Mouse (Mus musculus) megakaryocyte, embryonic 14.5 days (primary cell): ENCODE measurements around the gene Parp16. TPM values are rescaled to one million over a fixed set of nuclear protein-coding genes. Genes with fewer than 3 reads are reported as not detected.

Experiments used
- H3K27me3 ChIP-seq: replicated peaks from 2 replicates; pipeline ENCODE3; 2012; ENCODE audit warnings: inconsistent platforms
- H3K36me3 ChIP-seq: replicated peaks from 2 replicates; pipeline ENCODE3; 2012; ENCODE audit warnings: low read length, inconsistent platforms, mixed read lengths
- H3K4me1 ChIP-seq: 2 replicates; pipeline ENCODE4 v1.6.1; 2012; ENCODE audit warnings: inconsistent platforms
- H3K4me3 ChIP-seq: replicated peaks from 2 replicates; pipeline ENCODE3; 2012; ENCODE audit warnings: moderate library complexity, mild to moderate bottlenecking, inconsistent platforms
- H3K9me3 ChIP-seq: 2 replicates; pipeline ENCODE4 v1.6.1; 2012; ENCODE audit warnings: inconsistent platforms
- FLI1 ChIP-seq: IDR thresholded peaks from 2 replicates; pipeline ENCODE4 v1.6.1; 2012; ENCODE audit warnings: low read length, inconsistent platforms, mixed read lengths
- GATA1 ChIP-seq: IDR thresholded peaks from 3 replicates; pipeline ENCODE4 v1.6.1; 2012; ENCODE audit warnings: mixed read lengths, low read length, inconsistent platforms, borderline replicate concordance
- polyA plus RNA-seq: library from polyadenylated mRNA; stranded (reverse); fragments of >175 nt; gene quantifications from 2 replicates; pipeline ENCODE4 v1.2.3, GENCODE M21; 2012; ENCODE audit warnings: low replicate concordance; ENCODE audit not compliant: insufficient read depth

Parp16 gene
- polyA plus RNA-seq, 1 experiment: 2.6 TPM

GRCm38 (mm10) chr9:65177912-65178311 lies 17.2 kb upstream of the Parp16 start:
- Histone ChIP-seq H3K4me1 (peaks cover 13% of the 10 kb centered on the region; the same call in 1 of the 2 replicates), H3K9me3 (no peaks in the 10 kb centered on the region), H3K36me3 (no peaks in the 10 kb centered on the region), H3K27me3 (peaks cover 93% of the 10 kb centered on the region), H3K4me3 (no peak overlapping the region)
- TF ChIP-seq GATA1: no peak
- TF ChIP-seq FLI1: no peak

- H3K4me1 ChIP-seq: peaks cover 13% of the 10 kb centered on the region; the same call in 1 of the 2 replicates
- no peak for TF ChIP-seq GATA1
- no peak overlapping the region for H3K4me3 ChIP-seq
- H3K9me3 ChIP-seq: no peaks in the 10 kb centered on the region
- H3K36me3 ChIP-seq: no peaks in the 10 kb centered on the region
- H3K27me3 ChIP-seq: peaks cover 93% of the 10 kb centered on the region
These were observed 16.6 kb upstream of the Parp16 start for GRCm38 (mm10) chr9:65178336-65179213.

- H3K4me1 ChIP-seq: peaks cover 15% of the 10 kb centered on the region
- H3K9me3 ChIP-seq: no peaks in the 10 kb centered on the region
- peaks cover 96% of the 10 kb centered on the region for H3K27me3 ChIP-seq
- H3K36me3 ChIP-seq: no peaks in the 10 kb centered on the region
- H3K4me3 ChIP-seq: peak overlapping the region; percentile 31
- TF ChIP-seq GATA1 (no peak), FLI1 (no peak)
These were observed 15.1 kb upstream of the Parp16 start for GRCm38 (mm10) chr9:65179817-65180624.

- Histone ChIP-seq H3K4me1 (peaks cover 36% of the 10 kb centered on the region), H3K36me3 (no peaks in the 10 kb centered on the region), H3K27me3 (peaks cover 26% of the 10 kb centered on the region), H3K9me3 (no peaks in the 10 kb centered on the region), H3K4me3 (no peak overlapping the region)
- TF ChIP-seq GATA1 (no peak), FLI1 (no peak)
These were observed 6.6 kb upstream of the Parp16 start for GRCm38 (mm10) chr9:65188599-65188998.

GRCm38 (mm10) chr9:65190306-65190705 lies 4.8 kb upstream of the Parp16 start:
- Histone ChIP-seq H3K4me1 (peaks cover 48% of the 10 kb centered on the region), H3K27me3 (peaks cover 13% of the 10 kb centered on the region), H3K36me3 (no peaks in the 10 kb centered on the region), H3K4me3 (no peak overlapping the region), H3K9me3 (no peaks in the 10 kb centered on the region)
- no peak for TF ChIP-seq GATA1
- TF ChIP-seq FLI1: no peak

- Histone ChIP-seq H3K27me3 (peaks cover 9% of the 10 kb centered on the region), H3K4me1 (peaks cover 52% of the 10 kb centered on the region), H3K4me3 (no peak overlapping the region), H3K9me3 (no peaks in the 10 kb centered on the region), H3K36me3 (no peaks in the 10 kb centered on the region)
- TF ChIP-seq GATA1 (no peak), FLI1 (no peak)
These were observed 3.8 kb upstream of the Parp16 start for GRCm38 (mm10) chr9:65191389-65191754.

- Histone ChIP-seq H3K36me3 (no peaks in the 10 kb centered on the region), H3K9me3 (no peaks in the 10 kb centered on the region), H3K4me3 (no peak overlapping the region), H3K27me3 (peaks cover 9% of the 10 kb centered on the region), H3K4me1 (peaks cover 52% of the 10 kb centered on the region)
- no peak for TF ChIP-seq GATA1
These were observed 3.2 kb upstream of the Parp16 start for GRCm38 (mm10) chr9:65191755-65192469.

GRCm38 (mm10) chr9:65193214-65193613 lies 1.9 kb upstream of the Parp16 start:
- TF ChIP-seq GATA1: no peak
- no peak for TF ChIP-seq FLI1

GRCm38 (mm10) chr9:65195621-65195981 lies 448 bp downstream of the Parp16 start:
- peaks cover 70% of the 10 kb centered on the region for H3K4me1 ChIP-seq

More at GRCm38 (mm10) chr9:65193214-65193613, 1.9 kb upstream of the Parp16 start:
- Histone ChIP-seq H3K4me1 (peaks cover 64% of the 10 kb centered on the region), H3K27me3 (peaks cover 5% of the 10 kb centered on the region), H3K9me3 (no peaks in the 10 kb centered on the region), H3K4me3 (no peak overlapping the region), H3K36me3 (no peaks in the 10 kb centered on the region)

GRCm38 (mm10) chr9:65195982-65196737 lies 1.0 kb downstream of the Parp16 start:
- Histone ChIP-seq H3K36me3 (no peaks in the 10 kb centered on the region), H3K27me3 (peaks cover 3% of the 10 kb centered on the region), H3K4me3 (peak overlapping the region; percentile 90), H3K4me1 (peaks cover 71% of the 10 kb centered on the region), H3K9me3 (no peaks in the 10 kb centered on the region)
- no peak for TF ChIP-seq GATA1
- no peak for TF ChIP-seq FLI1

More at GRCm38 (mm10) chr9:65195621-65195981, 448 bp downstream of the Parp16 start:
- Histone ChIP-seq H3K9me3 (no peaks in the 10 kb centered on the region), H3K36me3 (no peaks in the 10 kb centered on the region), H3K27me3 (peaks cover 3% of the 10 kb centered on the region), H3K4me3 (peak overlapping the region; percentile 90)
- TF ChIP-seq GATA1 (no peak), FLI1 (no peak)
